Mouse (Mus musculus) heart, postnatal 10 days (tissue): ENCODE data around the gene Ctsl. TPM values are rescaled to one million over a fixed set of nuclear protein-coding genes. Genes with fewer than 3 reads are reported as not detected.

Source experiments
- DNase-seq, 2 experiments: peaks; one replicate each; pipeline ENCODE4 v3.0.0; 2021
- intact Hi-C: fragments of 180-260 bp; cut with DNase I; formaldehyde crosslinking; loops from one replicate; pipeline ENCODE4 v1.15.1; 2025
- total RNA-seq, 2 experiments: library from RNA; stranded (reverse); gene quantifications; 2 replicates each; pipeline ENCODE4 v1.2.3; 2021

Gene Ctsl
- total RNA-seq: 100 to 1,000 TPM; 246 to 281 TPM

DNA sequence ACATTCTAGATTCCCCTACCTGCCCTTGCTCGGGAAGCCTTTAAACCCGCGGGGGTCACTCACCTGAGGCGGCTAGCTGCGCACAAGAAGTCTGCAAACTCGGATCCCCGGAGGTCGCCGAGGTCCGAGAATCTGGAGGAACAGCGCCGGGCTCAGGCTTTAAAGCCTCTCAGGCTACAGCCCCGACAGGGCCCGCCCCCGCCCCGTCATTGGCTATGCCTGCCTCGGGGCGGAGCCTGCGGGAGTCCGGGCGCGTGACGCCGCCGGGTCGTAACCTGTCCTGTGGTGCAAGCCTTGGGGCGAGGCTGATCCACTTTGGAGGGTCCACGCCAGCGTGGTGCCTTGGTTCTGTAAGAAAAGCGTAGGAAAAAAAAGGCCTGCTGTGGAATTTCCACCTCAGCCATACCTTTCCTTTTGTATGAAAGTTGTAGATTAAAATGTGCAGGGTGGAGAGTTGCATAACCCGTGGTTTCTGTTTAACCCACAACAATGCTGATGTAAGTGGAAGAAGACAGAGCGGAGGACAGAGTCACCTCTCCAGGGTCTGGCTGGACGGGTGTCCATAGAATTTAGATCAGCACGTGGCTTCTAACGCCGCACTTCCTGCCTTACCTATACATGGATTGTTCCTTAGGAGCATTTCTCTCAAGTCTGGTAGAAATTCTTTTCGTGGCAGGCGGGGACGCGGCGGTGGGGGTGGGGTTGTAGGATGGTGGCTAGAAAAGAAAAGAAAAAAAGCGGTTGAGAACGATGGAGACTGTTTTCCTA lies at the start of gene Ctsl:
TSS of gene Ctsl (minus strand) at position 718 of the 768 bp plus-strand sequence.
- DNase-seq: peak; percentile 96 to 97
- intact Hi-C loops: loop anchor here (1.0 kb wide), 1 partner anchor 62 kb away; the partner anchor contains the start of gene Cdk20

DNA sequence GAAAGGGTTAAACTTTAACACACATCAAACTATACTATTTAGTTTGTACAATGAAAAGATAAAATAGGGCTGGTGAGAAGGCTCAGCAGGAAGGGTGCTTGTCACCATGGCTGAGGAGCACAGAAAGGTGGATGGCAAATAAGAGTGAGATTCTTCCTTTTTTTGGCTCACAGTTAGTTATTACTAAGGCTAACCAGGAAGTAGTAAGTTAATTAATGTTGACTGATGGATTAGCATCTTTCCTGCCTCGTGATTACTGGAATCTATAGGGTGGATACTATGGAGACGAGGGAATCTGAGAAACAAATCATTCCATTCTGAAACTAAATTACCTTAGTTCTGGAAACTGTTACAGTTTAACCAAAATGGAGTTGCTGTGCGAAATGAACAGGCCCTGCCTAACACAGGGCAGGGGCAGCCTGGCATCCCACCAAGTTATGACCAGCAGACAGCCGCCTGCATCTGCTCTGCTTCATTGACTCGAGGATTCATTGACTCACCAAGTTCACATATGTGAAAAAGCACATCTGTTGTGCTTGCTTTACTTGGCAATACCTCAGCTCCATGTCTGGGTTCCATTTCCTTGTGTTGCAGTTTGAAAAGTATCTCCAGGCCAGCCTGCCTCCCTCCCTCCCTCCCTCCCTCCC lies 46.4 kb upstream of the Ctsl start:
- intact Hi-C loops: no loop called here
- DNase-seq: peak; percentile 74 to 75

DNA sequence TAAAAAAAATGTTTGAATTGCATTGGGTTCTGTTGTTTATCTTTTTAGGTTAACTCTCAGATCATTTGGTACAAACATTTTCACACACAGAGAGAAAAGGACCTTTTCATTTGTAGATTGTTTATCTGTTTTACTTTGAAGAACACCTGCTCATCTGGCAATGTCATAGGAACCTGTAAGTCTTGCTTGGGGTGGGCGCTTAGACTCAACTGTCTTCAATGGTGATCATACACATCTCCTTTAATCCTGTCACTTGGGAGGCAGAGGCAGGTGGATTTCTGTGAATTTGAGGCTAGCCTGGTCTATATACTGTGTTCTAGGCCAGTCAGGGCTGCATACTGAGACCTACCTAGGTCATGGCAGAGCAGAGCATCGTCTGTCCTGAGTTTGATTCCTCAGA lies 45.0 kb upstream of the Ctsl start:
- DNase-seq: no peak
- intact Hi-C loops: no loop called here

- no peak for DNase-seq
- intact Hi-C loops: no loop called here
Measured at GRCm38 (mm10) chr13:64412752-64413257, 42.1 kb upstream of the Ctsl start.

GRCm38 (mm10) chr13:64411282-64411681 lies 40.6 kb upstream of the Ctsl start:
- intact Hi-C loops: no loop called here
- no peak for DNase-seq

DNA sequence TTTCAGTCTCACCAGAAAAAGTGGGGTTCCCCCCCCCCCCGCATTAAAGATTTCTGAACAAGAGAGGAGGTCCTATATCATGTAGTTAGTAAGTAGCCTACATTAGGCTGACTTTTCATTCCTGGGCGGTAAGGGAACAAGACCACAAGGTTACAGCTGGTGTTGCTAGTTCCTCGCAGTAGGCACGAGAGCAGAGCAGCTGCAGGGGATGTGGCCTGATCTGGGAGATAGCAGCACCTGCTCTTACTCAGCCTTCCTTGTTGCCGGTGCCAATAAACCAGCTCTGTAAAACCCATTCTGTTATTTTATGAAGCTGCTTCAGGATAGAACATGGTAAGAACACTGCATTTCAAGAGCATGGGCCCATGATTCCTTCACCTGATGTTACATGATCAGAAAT lies 39.9 kb upstream of the Ctsl start:
- intact Hi-C loops: no loop called here
- DNase-seq: no peak

DNA sequence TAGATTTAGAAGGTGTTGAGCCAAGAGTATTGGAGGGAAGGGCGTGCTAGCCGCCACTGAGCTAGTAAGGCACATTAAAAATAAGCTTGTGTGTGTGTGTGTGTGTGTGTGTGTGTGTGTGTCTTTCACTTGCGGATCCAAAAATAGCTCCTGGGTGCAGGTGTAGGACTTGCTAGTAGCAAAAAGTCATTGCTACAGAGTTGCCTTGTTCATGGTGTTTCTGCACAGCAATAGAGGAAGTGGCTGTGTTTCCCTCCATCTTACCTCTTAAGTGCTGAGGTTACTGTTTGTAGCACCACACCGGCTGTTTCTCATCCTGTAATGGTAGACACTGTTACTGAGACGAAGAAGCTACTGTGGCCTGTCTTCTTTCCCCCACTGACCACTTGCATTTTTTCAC lies 37.3 kb upstream of the Ctsl start:
- intact Hi-C loops: no loop called here
- no peak for DNase-seq

- DNase-seq: peak; percentile 51 to 53
- intact Hi-C loops: no loop called here
Measured at GRCm38 (mm10) chr13:64405550-64405949, 34.9 kb upstream of the Ctsl start.

DNA sequence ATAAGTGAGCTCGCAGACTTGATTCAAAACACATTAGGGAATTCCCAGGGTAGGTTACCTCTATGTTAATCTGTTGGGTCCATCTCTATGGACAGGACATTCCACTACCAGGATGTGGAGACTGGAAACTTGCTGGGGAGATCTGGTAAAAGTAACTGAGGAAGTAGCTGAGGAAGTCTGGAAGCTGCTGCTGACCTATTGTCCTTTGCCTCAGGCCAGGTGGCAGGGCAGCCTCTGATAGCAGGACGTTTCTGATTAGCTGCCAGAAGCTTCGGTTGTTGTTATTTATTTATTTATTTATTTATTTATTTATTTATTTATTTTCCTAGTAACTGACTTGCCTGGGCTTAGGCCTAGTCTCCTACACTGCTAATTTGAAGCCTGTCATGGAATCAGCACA lies 32.8 kb upstream of the Ctsl start:
- intact Hi-C loops: no loop called here
- DNase-seq: no peak

DNA sequence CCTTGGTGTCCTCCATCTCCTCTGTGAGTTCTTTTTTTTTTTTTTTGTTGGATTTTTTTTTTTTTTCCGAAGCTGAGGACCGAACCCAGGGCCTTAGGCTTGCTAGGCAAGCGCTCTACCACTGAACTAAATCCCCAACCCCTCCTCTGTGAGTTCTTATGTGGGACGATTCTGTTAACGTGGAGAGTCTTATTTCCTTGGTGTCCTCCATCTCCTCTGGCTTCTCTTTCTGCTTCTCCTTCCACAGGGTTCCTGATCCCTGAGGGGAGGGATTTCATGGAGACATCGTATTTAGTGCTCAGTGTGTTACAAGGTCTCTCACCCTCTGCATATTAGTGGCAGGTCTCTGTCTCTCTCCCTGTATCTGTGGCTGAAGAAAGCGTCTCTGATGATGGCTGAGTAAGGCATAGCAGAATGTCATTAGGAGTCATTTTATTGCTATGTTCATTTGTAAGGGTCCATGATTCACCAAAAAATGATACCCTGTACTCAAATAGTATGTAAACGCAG lies 32.3 kb upstream of the Ctsl start:
- intact Hi-C loops: no loop called here
- DNase-seq: no peak

GRCm38 (mm10) chr13:64402504-64402949 lies 31.8 kb upstream of the Ctsl start:
- no peak for DNase-seq
- intact Hi-C loops: no loop called here

- intact Hi-C loops: no loop called here
- peak; percentile 30 to 33 for DNase-seq
Measured at GRCm38 (mm10) chr13:64402006-64402405, 31.3 kb upstream of the Ctsl start.

GRCm38 (mm10) chr13:64400801-64401361 lies 30.2 kb upstream of the Ctsl start:
- intact Hi-C loops: no loop called here

DNA sequence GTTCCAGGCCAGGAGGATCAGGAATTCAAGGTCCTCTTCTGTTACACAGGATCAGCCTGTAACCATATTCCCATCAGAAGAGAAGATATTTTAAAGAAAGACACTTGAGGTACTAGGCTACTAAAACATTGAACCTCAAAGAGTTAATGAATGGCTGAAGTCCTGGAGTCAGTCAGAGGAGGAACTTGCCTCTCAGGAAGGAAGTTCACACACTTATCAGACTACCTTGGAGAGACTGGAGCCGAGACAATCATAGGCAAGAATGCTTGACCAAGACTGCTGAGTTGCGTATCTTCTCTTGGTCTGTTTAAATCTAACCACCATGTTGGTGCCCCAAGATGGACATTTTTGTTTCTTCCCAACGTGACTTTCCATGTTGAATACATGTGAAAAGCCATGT lies 29.2 kb upstream of the Ctsl start:
- no peak for DNase-seq
- intact Hi-C loops: no loop called here

More at GRCm38 (mm10) chr13:64400801-64401361, 30.2 kb upstream of the Ctsl start:
- peak; percentile 79 to 80 for DNase-seq

DNA sequence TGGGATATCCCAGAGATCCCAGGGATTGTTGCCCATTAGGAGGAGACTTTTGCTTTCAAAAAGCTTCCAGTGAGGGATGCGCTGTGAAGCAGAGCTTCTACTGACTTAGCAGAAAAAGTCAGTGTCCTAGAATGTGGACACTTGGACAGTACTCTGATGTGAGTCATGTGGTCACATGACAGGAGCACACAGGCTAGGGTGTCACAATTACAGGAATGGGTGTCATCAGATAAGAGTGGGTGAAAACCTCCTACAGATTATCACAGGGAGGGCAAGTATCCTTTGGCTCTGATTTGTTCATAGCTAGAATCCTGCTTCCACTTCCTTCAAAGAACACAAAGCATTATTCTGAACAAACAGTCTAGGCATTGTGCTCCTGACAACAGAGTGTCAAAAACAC lies 27.4 kb upstream of the Ctsl start:
- intact Hi-C loops: no loop called here
- no peak for DNase-seq

- peak in 1 of 2 experiments; percentile 23 for DNase-seq
- intact Hi-C loops: no loop called here
Measured at GRCm38 (mm10) chr13:64396979-64397378, 26.3 kb upstream of the Ctsl start.

DNA sequence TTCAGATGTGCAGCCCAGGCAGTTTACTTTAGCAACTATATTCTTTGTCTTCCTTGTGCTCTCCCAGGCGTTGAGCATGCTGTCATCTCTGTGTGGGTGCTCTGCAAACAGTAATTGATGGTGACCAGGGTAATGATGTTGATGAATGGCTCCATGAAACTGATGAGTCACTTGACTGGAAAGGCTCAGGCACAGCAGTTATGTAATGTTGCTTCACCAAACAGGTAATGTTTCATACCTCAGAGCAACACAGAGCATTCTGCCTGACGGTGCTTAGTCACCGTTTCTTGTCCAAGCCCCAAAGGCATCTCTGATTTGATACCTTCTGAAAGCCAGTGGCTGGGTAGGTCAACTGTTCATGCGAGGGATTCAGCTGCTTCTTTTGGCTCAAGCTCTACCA lies 17.7 kb upstream of the Ctsl start:
- DNase-seq: no peak
- intact Hi-C loops: no loop called here

- DNase-seq: no peak
Measured at GRCm38 (mm10) chr13:64386048-64386447, 15.4 kb upstream of the Ctsl start.

GRCm38 (mm10) chr13:64384937-64385336 lies 14.2 kb upstream of the Ctsl start:
- intact Hi-C loops: no loop called here
- no peak for DNase-seq

More at GRCm38 (mm10) chr13:64386048-64386447, 15.4 kb upstream of the Ctsl start:
- intact Hi-C loops: no loop called here

DNA sequence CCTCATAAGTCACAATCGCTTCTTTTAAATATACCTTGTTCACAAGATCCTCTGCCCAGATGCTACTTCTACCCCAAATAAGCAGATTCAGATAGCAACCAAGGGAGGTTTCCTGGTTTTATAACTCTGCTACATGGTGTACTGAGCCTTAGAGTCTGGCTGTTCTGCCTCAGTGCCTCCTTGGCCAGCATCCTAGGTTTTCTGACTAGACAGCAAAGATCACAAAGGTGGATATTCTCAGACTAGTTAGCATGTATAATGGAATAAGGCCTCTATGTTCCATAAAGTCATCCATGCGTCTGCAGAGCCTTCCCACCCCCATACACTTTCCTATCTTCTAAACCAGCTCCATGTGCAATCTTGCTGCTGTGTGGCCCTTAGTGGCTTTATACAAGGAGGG lies 9.6 kb upstream of the Ctsl start:
- intact Hi-C loops: no loop called here
- no peak for DNase-seq

- intact Hi-C loops: no loop called here
- no peak for DNase-seq
Measured at GRCm38 (mm10) chr13:64378601-64379000, 7.9 kb upstream of the Ctsl start.
